Mouse (Mus musculus) embryonic fibroblast, embryonic 13.5 days (primary cell): ENCODE measurements around the gene Olfr642.

Source experiments
- CTCF ChIP-seq: IDR thresholded peaks from 2 replicates; pipeline ENCODE4 v1.5.1; 2011; ENCODE audit warnings: mild to moderate bottlenecking, control low read depth, low read length, moderate library complexity, borderline replicate concordance; ENCODE audit not compliant: insufficient read depth
- POLR2A ChIP-seq: IDR thresholded peaks from 2 replicates; pipeline ENCODE4 v1.6.1; 2011; ENCODE audit warnings: low read depth, mild to moderate bottlenecking, control low read depth, low read length, moderate library complexity

GRCm38 (mm10) chr7:104021651-104022050 is 30.8 kb downstream of the Olfr642 start:
- TF ChIP-seq CTCF (no peak), POLR2A (no peak)
